Mouse (Mus musculus) thymus, postnatal 0 days (tissue): Measurements from ENCODE around the gene Ptcd2. TPM values are rescaled to one million over a fixed set of nuclear protein-coding genes. Genes with fewer than 3 reads are reported as not detected.
A peak's percentile ranks its signal among the peaks of the same experiment; 100 is the strongest.

Experiments used
- DNase-seq: peaks from one replicate; pipeline ENCODE4 v3.0.0-alpha.2; 2015; ENCODE audit warnings: low spot score
- polyA plus RNA-seq: library from polyadenylated mRNA; unstranded; fragments of >200 nt; fragmentation: Nextera tagmentation; extraction: Ambion mirVana; gene quantifications from 2 replicates; pipeline ENCODE4 v1.2.1, GENCODE M21; 2015

Ptcd2 gene
- 56.6 and 62.3 TPM in 2 replicates for polyA plus RNA-seq

- peak; percentile 96 for DNase-seq
These were observed at the start of gene Ptcd2, which contains the start of gene Mrps27 for GRCm38 (mm10) chr13:99344599-99345575. Gene Ptcd2, minus strand, starts transcription at chr13:99344705. Gene Mrps27, plus strand, starts transcription at chr13:99344786.

- DNase-seq, result no peak
These were observed 48.6 kb upstream of the Ptcd2 start for GRCm38 (mm10) chr13:99393128-99393527.

GRCm38 (mm10) chr13:99391417-99391816 lies 46.9 kb upstream of the Ptcd2 start:
- no peak for DNase-seq

GRCm38 (mm10) chr13:99387901-99388811 lies 43.7 kb upstream of the Ptcd2 start:
- no peak for DNase-seq

DNA sequence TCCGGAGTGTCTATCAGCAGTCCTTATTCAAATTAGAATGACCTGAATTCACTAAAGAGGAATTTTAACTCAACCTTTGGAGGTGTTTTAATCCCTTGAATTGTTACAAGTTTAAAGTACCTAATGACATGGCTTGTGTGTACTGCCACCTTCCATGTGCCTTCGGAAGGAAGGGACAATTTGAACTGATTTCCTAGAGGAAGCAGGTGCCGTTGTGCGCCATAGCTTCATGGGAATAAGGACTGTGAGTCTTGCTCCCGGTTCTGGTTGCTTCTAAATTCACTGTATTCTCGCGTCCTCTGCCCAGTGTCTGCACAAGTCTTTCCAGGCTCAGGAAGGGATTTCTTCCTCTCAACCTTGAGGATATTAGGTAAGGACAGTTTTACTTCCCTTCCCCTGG lies 41.8 kb upstream of the Ptcd2 start:
- DNase-seq, result no peak

DNA sequence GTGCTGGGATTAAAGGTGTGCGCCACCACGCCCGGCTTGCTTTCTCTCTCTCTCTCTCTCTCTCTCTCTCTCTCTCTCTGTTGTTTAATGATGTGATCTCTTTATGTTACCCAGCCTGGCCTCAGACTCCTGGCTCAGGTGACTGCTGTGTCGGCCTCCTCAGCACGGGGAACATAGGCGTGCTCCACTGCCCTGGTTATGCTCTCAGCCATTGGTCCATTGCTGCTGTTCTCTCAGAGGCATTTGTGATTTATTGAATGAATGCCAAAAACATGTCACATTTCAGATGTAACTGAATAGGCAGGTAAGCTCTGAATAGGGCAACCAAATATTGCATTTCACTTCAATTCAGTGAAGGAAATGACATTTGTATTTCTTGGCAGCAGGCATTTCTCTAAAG lies 41.4 kb upstream of the Ptcd2 start:
- DNase-seq, result no peak

GRCm38 (mm10) chr13:99384555-99385203 lies 40.2 kb upstream of the Ptcd2 start:
- no peak for DNase-seq

- no peak for DNase-seq
These were observed 37.9 kb upstream of the Ptcd2 start for GRCm38 (mm10) chr13:99382373-99382772.

DNA sequence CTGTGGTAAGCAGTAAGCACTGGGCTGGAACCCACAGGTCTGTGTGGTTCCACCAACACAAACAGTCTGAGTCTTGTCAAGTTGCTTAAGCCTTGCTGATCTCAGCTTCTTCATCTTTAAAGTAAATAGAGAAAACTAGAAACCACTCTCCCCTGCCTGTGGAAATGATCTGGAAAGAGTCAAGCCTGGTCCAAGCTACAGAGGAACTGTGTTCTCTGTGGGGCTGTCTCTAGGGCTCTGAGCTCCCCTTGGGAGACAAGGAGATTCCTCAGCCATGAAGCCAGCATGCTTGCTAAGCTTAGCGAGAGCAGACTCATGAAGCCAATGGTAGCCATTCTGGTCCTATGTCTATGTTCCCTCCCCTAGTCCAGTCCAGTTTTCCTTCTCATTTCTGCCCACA lies 33.7 kb upstream of the Ptcd2 start:
- no peak for DNase-seq

GRCm38 (mm10) chr13:99377055-99377454 lies 32.5 kb upstream of the Ptcd2 start:
- DNase-seq, result no peak

- peak; percentile 76 for DNase-seq
These were observed 31.0 kb upstream of the Ptcd2 start for GRCm38 (mm10) chr13:99375550-99375949.

DNA sequence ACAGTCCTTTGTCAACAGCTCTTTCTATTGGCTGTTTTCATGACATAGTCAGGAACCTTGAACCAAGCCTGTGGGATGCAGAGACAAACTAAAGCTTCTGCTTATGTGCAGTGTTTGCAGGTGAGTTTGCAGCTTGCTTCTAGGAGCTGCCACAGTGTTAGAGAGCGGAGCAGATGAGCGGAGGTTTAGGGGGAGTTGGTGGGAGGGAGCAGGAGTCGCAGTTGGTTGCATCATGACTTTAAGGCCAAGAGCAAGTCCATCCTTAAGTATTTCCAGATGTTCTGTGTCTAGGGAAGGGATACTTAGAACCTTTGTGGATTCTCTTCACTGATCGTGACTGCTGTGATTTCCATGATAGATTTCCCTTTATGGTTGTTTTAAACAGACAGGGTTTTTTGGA lies 29.7 kb upstream of the Ptcd2 start:
- no peak for DNase-seq

- DNase-seq, result no peak
These were observed 29.2 kb upstream of the Ptcd2 start for GRCm38 (mm10) chr13:99373684-99374083.

DNA sequence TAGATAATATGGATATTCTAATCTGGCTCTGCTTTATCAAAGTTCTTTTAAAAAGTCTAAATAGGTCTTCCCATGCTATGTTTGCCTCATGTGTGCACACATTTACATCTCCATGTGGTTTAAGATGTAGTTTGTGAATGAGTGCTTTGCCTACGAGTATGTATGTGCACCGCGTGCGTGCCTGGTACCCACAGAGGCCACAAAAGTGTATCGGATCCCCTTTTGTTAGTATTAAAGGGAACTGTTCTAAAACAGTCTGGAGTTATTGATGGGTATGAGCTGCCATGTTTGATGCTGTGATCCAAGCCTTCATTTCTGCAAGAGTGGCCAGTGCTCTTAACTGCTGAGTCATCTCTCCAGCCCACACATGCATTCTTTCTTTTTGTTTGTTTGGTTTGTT lies 26.8 kb upstream of the Ptcd2 start:
- DNase-seq, result no peak

DNA sequence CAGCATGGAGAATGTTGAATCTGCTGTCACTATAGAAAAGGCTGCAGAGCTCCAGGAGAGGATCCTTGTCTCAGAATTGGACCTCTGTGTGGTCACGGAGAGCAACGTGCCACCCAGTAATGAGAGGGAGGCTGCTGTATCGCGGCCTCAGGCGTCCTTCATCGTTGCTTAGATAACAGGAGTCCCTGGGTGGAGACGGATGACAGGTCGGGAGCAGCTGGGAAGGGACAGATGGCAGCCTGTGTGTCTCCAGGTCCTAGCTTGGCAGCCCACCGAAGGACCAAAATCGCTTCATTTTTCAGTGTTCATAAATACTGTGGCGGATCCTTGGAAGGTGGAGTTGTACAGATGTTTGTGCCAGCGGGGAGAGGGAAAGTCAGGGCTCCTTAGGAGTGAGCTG lies 24.6 kb upstream of the Ptcd2 start:
- no peak for DNase-seq

DNA sequence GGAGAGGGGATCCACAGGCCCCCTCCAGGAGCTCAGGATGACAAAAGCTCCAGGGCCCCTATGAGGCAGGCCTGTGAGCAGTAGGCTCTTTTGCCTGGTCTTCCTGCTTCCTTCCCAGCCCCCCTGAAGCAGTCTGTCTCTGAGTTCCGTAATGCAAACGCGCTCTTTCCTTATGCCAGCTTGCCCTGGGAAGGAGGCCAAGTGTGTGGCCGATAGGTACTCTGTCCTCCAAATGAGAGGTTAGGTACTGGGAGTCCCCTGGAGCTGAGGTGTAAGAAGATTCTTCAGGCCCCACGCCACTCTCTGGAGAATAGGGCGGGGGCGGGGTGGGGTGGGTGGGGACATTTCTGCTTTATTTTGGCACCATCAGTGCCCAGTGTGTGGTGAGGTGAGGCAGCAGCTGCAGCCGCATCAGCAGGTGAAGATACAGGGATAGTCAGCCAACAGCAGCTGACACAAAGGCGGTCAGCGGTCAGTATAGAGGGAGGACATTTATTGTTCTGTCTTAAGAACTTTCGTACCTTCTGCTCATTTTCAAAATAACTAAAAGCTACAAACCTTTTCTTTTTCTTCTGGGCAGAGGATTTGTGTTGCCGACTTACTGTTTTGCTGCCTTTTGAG lies 23.2 kb upstream of the Ptcd2 start:
- no peak for DNase-seq

DNA sequence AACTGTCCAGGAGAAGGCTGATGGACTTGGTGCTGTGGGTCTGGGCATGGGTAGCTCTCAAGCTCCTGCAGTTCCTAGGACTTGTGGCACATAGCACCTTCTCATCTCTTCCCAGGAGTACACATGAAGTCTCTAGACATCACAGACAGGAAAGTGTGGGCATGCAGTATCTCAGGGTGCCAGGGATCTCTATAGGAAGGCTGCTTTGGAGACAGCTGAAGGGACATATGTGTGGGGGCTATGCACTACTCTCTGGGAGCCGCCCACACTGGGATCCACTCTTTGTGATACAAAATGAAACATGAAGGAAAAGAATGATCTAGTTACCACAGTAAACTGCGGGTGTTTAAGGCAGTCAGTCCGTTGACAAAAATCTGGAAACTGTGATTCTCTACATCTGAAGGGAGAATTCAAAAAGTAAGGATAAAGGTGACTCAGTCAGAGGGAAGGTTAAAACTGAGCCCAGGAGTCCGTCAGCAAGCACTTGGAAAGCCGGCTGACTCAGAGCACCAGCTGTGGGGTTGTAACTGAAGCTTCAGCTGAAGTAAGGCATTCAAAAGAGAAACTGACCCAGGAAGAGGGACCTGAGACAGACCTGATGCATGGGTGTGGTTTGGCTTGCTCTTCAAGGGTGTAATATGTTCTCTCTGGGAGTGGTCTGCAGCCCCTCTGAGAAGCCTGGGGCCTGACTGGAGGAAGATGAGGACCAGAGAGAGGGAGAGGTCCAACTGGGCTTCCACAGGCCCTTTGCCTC lies 22.1 kb upstream of the Ptcd2 start:
- no peak for DNase-seq

- no peak for DNase-seq
These were observed 19.4 kb upstream of the Ptcd2 start for GRCm38 (mm10) chr13:99363866-99364265.

- no peak for DNase-seq
These were observed 14.4 kb upstream of the Ptcd2 start for GRCm38 (mm10) chr13:99358921-99359320.
